Mouse (Mus musculus) cerebellum, adult 2 months (tissue): ENCODE results near the gene Ttc6. TPM values are rescaled to one million over a fixed set of nuclear protein-coding genes. Genes with fewer than 3 reads are reported as not detected.

Experiments
- DNase-seq, 2 experiments: peaks; one replicate each; pipeline ENCODE4 v3.0.0; 2021
- H3K27ac ChIP-seq: fragments of 200-500 bp; 2 replicates; pipeline ENCODE4 v1.5.1; 2012; ENCODE audit warnings: low read length, control low read depth, inconsistent platforms; ENCODE audit not compliant: insufficient read depth
- H3K27me3 ChIP-seq: fragments of 200-500 bp; 2 replicates; pipeline ENCODE4 v1.6.1; 2012; ENCODE audit warnings: inconsistent platforms, mild to moderate bottlenecking, low read length, moderate library complexity; ENCODE audit not compliant: control insufficient read depth, insufficient read depth
- H3K4me1 ChIP-seq: fragments of 200-500 bp; 2 replicates; pipeline ENCODE4 v1.6.1; 2011; ENCODE audit warnings: low read length; ENCODE audit not compliant: control insufficient read depth, insufficient read depth
- H3K4me3 ChIP-seq: fragments of 200-500 bp; replicated peaks from 2 replicates; pipeline ENCODE3; 2011; ENCODE audit warnings: mild to moderate bottlenecking, low read depth, low read length, control low read depth; ENCODE audit not compliant: insufficient read depth
- CTCF ChIP-seq: fragments of 200-500 bp; IDR thresholded peaks from 2 replicates; pipeline ENCODE4 v1.5.1; 2011; ENCODE audit warnings: low read depth, mild to moderate bottlenecking, control low read depth, low read length, moderate library complexity, borderline replicate concordance; ENCODE audit not compliant: insufficient read depth
- POLR2A ChIP-seq: fragments of 200-500 bp; IDR thresholded peaks from 2 replicates; pipeline ENCODE4 v1.6.1; 2011; ENCODE audit warnings: low read length, control low read depth, borderline replicate concordance; ENCODE audit not compliant: insufficient read depth
- WGBS: fragments of 180-500 bp; shearing (Covaris S2); methylation state at CpG from one replicate; pipeline ENCODE4 v1.1.7; 2018; 5-methylcytosine and 5-hydroxymethylcytosine counted together
- polyA plus RNA-seq: library from polyadenylated mRNA; depleted of rRNA; stranded (reverse); fragments of >200 nt; gene quantifications from 2 replicates; pipeline ENCODE4 v1.2.3, GENCODE M21; 2012

The Ttc6 gene
- polyA plus RNA-seq, 1 experiment = not detected

- Histone ChIP-seq H3K27me3 (peaks cover 31% of the 10 kb centered on the region; the same call in 1 of the 2 replicates), H3K4me1 (no peaks in the 10 kb centered on the region; the same call in 1 of the 2 replicates), H3K27ac (no peak overlapping the region), H3K4me3 (no peak overlapping the region)
- WGBS = 3% methylated on average over 9 of the region's 9 CpGs
- TF ChIP-seq POLR2A (no peak), CTCF (no peak)
- no peak for DNase-seq
Measured at GRCm38 (mm10) chr12:57547890-57548289, 16.0 kb upstream of the Ttc6 start.

DNA sequence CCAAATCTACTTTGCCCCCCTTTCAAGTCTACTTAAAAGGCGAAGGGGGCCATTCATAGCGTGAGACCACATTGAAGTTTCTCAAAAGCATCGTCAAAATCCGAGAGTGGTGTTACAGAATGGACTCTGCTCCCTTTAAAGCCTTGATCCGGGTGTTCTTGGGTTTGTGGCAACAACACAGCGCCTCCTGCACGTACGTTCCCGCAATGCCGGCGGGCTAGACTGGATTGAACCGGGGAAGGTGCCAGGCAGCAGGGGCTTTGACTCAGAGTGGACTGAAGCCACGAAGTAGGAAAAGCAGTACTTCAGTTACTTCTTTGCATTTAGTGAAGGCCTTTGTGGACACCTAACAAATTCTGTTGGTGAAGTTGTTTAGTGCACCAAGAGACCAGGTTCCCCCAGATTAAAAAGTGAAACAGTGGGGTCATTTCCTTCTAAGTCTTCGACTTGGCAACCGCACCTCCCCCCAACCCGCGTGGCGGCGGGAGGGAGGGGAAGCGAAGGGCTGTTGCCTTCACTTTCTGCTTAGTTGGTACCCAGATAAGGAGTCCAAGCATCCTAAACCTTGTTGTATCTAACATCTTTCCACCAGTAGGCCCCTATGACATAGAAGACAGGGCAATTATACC lies 15.4 kb upstream of the Ttc6 start:
- Histone ChIP-seq H3K4me1 (no peaks in the 10 kb centered on the region; the same call in 1 of the 2 replicates), H3K4me3 (no peak overlapping the region), H3K27ac (no peak overlapping the region), H3K27me3 (peaks cover 29% of the 10 kb centered on the region; the same call in 1 of the 2 replicates)
- DNase-seq = no peak
- TF ChIP-seq CTCF (no peak), POLR2A (no peak)
- 2% methylated on average over 20 of the region's 20 CpGs for WGBS

GRCm38 (mm10) chr12:57548981-57549666 lies 14.8 kb upstream of the Ttc6 start:
- no peak overlapping the region for H3K4me3 ChIP-seq
- TF ChIP-seq POLR2A = no peak
- TF ChIP-seq CTCF = no peak
- H3K27ac ChIP-seq = no peak overlapping the region
- 3% methylated on average over 25 of the region's 25 CpGs for WGBS
- H3K4me1 ChIP-seq = no peaks in the 10 kb centered on the region; the same call in 1 of the 2 replicates
- no peak for DNase-seq
- H3K27me3 ChIP-seq = peaks cover 27% of the 10 kb centered on the region; the same call in 1 of the 2 replicates

DNA sequence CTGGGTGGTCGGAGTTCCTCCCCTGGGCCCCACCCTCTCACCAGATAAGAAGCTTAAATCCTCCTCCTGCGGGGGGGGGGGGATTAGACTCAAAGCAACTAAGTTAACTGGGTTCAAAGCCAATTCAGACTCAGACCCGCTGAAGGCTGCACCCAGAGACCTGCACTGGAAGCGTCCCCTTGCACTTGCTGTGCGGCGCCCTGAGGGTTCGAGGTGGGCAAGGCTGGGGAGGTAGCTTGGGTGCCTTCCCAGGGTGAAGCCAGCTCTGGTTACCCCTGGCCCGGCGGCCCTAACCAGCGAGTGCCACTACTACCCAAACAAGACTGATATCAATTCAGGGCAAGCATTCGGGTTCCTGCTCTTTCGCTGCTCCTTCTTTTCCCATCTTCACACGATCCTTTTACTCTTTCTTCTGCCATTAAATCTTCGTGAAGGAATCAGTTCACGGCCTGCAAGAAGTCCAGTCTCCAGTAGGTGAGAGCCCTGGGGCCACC lies 14.2 kb upstream of the Ttc6 start:
- Histone ChIP-seq H3K27ac (no peak overlapping the region), H3K4me3 (no peak overlapping the region), H3K4me1 (no peaks in the 10 kb centered on the region; the same call in 1 of the 2 replicates), H3K27me3 (peaks cover 27% of the 10 kb centered on the region; the same call in 1 of the 2 replicates)
- WGBS = 3% methylated on average over 15 of the region's 15 CpGs
- TF ChIP-seq CTCF (no peak), POLR2A (no peak)
- DNase-seq = no peak

- Histone ChIP-seq H3K4me1 (no peaks in the 10 kb centered on the region; the same call in 1 of the 2 replicates), H3K4me3 (no peak overlapping the region), H3K27ac (no peak overlapping the region), H3K27me3 (peaks cover 27% of the 10 kb centered on the region; the same call in 1 of the 2 replicates)
- DNase-seq = no peak
- WGBS = 2% methylated on average over 31 of the region's 31 CpGs
- no peak for TF ChIP-seq CTCF
- no peak for TF ChIP-seq POLR2A
Measured at GRCm38 (mm10) chr12:57550181-57550808, 13.6 kb upstream of the Ttc6 start.

DNA sequence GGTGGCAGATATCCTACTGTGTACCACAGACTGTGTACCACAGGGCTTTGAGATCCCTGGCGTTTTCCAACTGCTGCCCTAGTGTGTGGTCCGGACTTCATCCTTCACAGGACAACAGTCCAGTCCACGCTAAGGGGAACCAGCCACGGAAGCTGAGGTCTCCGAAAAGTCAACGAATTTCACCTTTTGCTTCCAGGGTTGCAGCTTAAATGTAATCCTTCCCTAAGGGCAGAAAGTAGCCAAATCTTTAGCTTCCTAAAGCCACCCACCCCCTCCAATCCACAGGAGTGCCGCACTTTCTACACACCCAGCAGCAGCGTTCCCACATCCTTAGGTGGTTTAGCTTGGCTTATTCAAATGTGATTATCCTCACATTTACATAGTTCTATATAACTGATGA lies 13.0 kb upstream of the Ttc6 start:
- WGBS = 8% methylated on average over 8 of the region's 8 CpGs
- no peak for TF ChIP-seq CTCF
- TF ChIP-seq POLR2A = no peak
- Histone ChIP-seq H3K4me1 (no peaks in the 10 kb centered on the region), H3K4me3 (no peak overlapping the region), H3K27me3 (peaks cover 22% of the 10 kb centered on the region; the same call in 1 of the 2 replicates), H3K27ac (no peak overlapping the region)
- no peak for DNase-seq

DNA sequence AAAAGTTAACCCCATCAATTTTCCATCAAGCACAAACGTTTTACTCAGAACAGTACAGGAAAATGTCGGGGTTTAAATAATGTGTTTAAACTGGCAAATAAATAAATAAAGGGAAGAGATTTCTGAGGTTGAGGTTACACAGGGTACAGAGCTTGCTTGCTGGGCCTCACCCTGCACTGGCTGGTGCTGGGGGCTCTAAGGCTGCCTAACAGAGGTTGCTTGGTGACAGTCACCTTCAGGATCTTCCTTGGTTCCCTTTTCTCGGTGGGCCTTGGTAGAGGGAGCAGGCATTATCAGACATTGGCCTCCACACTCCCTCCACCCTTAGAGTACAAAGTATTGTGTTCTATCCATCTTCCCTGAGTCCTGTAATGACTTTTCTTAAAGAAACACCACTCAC lies 11.6 kb upstream of the Ttc6 start:
- no peak for DNase-seq
- no peak overlapping the region for H3K27ac ChIP-seq
- H3K27me3 ChIP-seq = peaks cover 11% of the 10 kb centered on the region; the same call in 1 of the 2 replicates
- no peak overlapping the region for H3K4me3 ChIP-seq
- H3K4me1 ChIP-seq = no peaks in the 10 kb centered on the region
- 7% methylated on average over 3 of the region's 3 CpGs for WGBS
- TF ChIP-seq POLR2A (no peak), CTCF (no peak)
